Mouse (Mus musculus) limb, embryonic 11.5 days (tissue): ENCODE data around the gene Gatad2b. TPM values are rescaled to one million over a fixed set of nuclear protein-coding genes. Genes with fewer than 3 reads are reported as not detected.

ENCODE experiments used
- ATAC-seq: fragments of 200-750 bp; cut with Nextera tagmentation; 2 replicates; pipeline ENCODE4 v1.8.0; 2017; ENCODE audit warnings: low read depth; ENCODE audit not compliant: insufficient number of reproducible peaks, low FRiP score, low TSS enrichment
- DNase-seq: peaks from one replicate; pipeline ENCODE4 v3.0.0-alpha.2; 2015; ENCODE audit warnings: low spot score
- H3K27ac ChIP-seq: fragments of 300-500 bp; sonication (generic); replicated peaks from 2 replicates; pipeline ENCODE4 v1.5.1; 2014; ENCODE audit warnings: low read depth, mild to moderate bottlenecking, low read length
- H3K27me3 ChIP-seq: fragments of 300-500 bp; sonication (generic); 2 replicates; pipeline ENCODE4 v1.6.1; 2014; ENCODE audit warnings: mild to moderate bottlenecking, low read length, mixed read lengths; ENCODE audit not compliant: control insufficient read depth, insufficient read depth
- H3K36me3 ChIP-seq: fragments of 300-500 bp; sonication (generic); 2 replicates; pipeline ENCODE4 v1.6.1; 2014; ENCODE audit warnings: mild to moderate bottlenecking, low read length, moderate library complexity, mixed read lengths; ENCODE audit not compliant: control insufficient read depth, insufficient read depth
- H3K4me1 ChIP-seq: fragments of 300-500 bp; sonication (generic); 2 replicates; pipeline ENCODE4 v1.6.1; 2014; ENCODE audit warnings: low read length, mixed read lengths; ENCODE audit not compliant: control insufficient read depth, insufficient read depth
- H3K4me2 ChIP-seq: fragments of 300-500 bp; sonication (generic); 2 replicates; pipeline ENCODE4 v1.6.1; 2014; ENCODE audit warnings: low read depth, mild to moderate bottlenecking, moderate library complexity; ENCODE audit not compliant: severe bottlenecking
- H3K4me3 ChIP-seq: fragments of 300-500 bp; sonication (generic); 2 replicates; pipeline ENCODE4 v1.5.1; 2014; ENCODE audit warnings: low read depth, low read length
- H3K9ac ChIP-seq: fragments of 300-500 bp; sonication (generic); 2 replicates; pipeline ENCODE4 v1.6.1; 2014; ENCODE audit warnings: mild to moderate bottlenecking, low read length
- H3K9me3 ChIP-seq: fragments of 300-500 bp; sonication (generic); 2 replicates; pipeline ENCODE4 v1.6.1; 2016; ENCODE audit warnings: low read length; ENCODE audit not compliant: control insufficient read depth
- WGBS: fragments of 180-500 bp; shearing (Covaris S2); extraction: QIAGEN DNeasy Blood & Tissue Kit; methylation state at CpG from one replicate; pipeline ENCODE4 v1.1.7; 2014; 5-methylcytosine and 5-hydroxymethylcytosine counted together
- polyA plus RNA-seq: library from polyadenylated mRNA; unstranded; fragments of >200 nt; fragmentation: Nextera tagmentation; extraction: Ambion mirVana; gene quantifications from 2 replicates; pipeline ENCODE4 v1.2.1, GENCODE M21; 2014

Gatad2b gene
- polyA plus RNA-seq, 1 experiment from 2014 or later, result 16.2 TPM

DNA sequence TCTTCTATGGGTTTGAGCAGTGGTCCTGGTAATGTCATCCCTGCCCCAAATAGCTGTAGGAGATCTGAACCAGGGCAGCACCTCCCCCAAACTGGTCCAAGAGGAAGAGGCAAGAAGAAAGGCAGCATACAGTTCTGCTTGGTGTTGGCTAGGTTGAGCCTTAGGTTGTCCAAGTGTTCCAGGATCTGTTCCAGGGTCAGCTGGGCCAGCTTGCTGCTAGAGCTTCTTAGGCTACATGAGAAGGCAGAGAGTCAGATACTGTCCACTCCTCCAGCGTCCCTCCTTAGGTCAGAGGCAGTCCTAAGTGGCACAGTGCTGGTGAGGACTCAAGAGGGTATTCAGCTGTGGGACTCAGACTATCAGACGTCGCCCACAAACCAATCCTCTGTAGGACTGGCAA is 99.7 kb downstream of the Gatad2b start:
- 93% methylated on average over 3 of the region's 3 CpGs for WGBS
- DNase-seq (no peak), ATAC-seq (no peak)
- no peaks in the 10 kb centered on the region for H3K27me3 ChIP-seq
- peaks cover 23% of the 10 kb centered on the region for H3K4me1 ChIP-seq
- no peak overlapping the region for H3K4me2 ChIP-seq
- H3K9ac ChIP-seq, result no peak overlapping the region
- no peak overlapping the region for H3K27ac ChIP-seq
- peaks cover 28% of the 10 kb centered on the region for H3K36me3 ChIP-seq
- H3K9me3 ChIP-seq, result no peaks in the 10 kb centered on the region
- no peak overlapping the region for H3K4me3 ChIP-seq

DNA sequence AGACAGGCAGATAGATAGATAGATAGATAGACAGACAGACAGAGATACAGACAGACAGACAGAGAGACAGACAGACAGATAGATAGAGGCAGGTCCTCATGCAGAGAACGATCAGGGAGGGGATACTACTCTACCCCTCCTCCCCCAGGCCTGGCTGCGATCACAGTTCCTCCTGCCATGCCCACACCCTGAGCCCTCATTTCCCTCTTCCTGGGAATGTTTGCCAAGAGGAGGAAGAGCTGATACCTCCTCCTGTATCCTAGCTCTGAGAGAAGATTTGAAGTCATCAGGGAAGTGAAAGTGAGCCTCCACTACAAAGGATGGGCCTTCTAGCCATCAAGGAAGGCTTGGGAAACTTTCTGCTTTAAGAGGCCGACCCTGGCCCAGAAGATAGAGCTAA is 102.7 kb downstream of the Gatad2b start:
- Histone ChIP-seq H3K4me3 (no peak overlapping the region), H3K9me3 (no peaks in the 10 kb centered on the region), H3K27me3 (no peaks in the 10 kb centered on the region), H3K4me1 (peaks cover 5% of the 10 kb centered on the region), H3K4me2 (no peak overlapping the region), H3K27ac (no peak overlapping the region), H3K9ac (no peak overlapping the region), H3K36me3 (peaks cover 40% of the 10 kb centered on the region)
- DNase-seq (no peak), ATAC-seq (no peak)
- WGBS, result 87% methylated on average over 3 of the region's 3 CpGs

DNA sequence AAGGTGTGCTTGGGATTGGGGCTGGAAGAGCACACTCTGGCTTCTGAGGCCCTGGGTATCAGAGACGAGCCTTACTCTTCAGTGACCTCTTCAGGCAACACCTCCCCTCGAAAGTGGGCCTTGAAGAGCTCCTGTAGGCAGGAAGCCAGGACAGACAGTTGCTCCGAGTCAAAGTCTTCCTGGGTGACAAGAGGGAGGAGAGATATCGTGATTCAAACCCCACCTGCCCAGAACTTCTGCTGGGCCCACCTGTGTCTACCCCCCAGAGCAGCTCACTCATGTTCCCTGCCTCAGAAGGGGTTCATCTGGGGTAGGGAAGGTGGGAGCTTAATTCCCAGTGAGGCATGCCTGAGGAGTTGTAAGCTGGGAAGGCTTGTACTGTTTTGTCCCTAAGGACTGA is 108.0 kb downstream of the Gatad2b start:
- ATAC-seq, result no peak
- Histone ChIP-seq H3K4me1 (no peaks in the 10 kb centered on the region), H3K9ac (no peak overlapping the region), H3K4me2 (no peak overlapping the region), H3K9me3 (no peaks in the 10 kb centered on the region), H3K27ac (no peak overlapping the region), H3K4me3 (no peak overlapping the region), H3K27me3 (no peaks in the 10 kb centered on the region), H3K36me3 (peaks cover 39% of the 10 kb centered on the region)
- WGBS, result 81% methylated on average over 4 of the region's 4 CpGs
- DNase-seq, result no peak

DNA sequence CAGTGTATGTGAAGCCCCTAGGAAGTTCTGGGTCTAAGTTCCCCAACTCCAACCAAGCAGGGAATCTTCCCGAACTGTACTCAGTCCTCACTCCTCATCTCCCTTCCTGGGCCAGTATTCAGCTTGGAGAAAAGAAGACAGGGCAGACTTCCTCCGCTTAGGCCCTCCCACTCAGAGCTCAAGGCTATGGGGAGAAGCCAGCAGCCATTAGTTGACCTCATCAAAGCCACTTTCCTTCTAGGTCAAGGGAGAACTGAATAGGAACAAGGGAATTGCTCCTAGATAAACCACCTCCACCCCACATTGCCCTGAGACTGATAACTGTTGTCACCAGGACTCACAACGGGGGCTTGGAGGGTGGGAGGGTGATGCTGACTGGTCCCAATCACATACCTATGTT is 111.1 kb downstream of the Gatad2b start:
- Histone ChIP-seq H3K36me3 (peaks cover 40% of the 10 kb centered on the region), H3K9me3 (no peaks in the 10 kb centered on the region), H3K27ac (no peak overlapping the region), H3K9ac (no peak overlapping the region), H3K27me3 (no peaks in the 10 kb centered on the region), H3K4me1 (no peaks in the 10 kb centered on the region), H3K4me3 (no peak overlapping the region), H3K4me2 (no peak overlapping the region)
- DNase-seq (no peak), ATAC-seq (no peak)
- 93% methylated on average over 3 of the region's 3 CpGs for WGBS

DNA sequence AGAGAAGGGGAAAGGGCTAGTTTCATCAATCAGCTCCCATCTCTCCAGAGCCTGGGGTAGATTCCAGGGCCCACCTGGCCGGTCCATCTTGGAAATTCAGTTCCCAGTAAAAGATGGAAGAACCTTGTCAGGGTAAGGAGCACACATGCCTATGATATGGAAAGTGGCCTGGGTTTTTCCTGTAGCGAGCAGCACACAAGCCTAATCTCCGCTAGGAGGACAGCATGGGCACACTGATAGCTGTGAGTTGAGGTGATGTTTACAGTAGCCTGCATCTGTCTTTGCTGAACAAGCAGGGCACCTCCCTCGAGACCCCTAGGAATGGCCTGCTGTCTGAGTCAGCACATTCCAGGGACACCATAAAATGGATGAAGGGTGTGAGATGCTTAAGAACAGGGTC is 111.6 kb downstream of the Gatad2b start:
- DNase-seq, result no peak
- H3K27me3 ChIP-seq, result no peaks in the 10 kb centered on the region
- no peak overlapping the region for H3K27ac ChIP-seq
- no peak for ATAC-seq
- no peak overlapping the region for H3K9ac ChIP-seq
- H3K9me3 ChIP-seq, result no peaks in the 10 kb centered on the region
- WGBS, result 77% methylated on average over 4 of the region's 4 CpGs
- H3K4me2 ChIP-seq, result no peak overlapping the region
- no peak overlapping the region for H3K4me3 ChIP-seq
- H3K36me3 ChIP-seq, result peaks cover 36% of the 10 kb centered on the region
- no peaks in the 10 kb centered on the region for H3K4me1 ChIP-seq

DNA sequence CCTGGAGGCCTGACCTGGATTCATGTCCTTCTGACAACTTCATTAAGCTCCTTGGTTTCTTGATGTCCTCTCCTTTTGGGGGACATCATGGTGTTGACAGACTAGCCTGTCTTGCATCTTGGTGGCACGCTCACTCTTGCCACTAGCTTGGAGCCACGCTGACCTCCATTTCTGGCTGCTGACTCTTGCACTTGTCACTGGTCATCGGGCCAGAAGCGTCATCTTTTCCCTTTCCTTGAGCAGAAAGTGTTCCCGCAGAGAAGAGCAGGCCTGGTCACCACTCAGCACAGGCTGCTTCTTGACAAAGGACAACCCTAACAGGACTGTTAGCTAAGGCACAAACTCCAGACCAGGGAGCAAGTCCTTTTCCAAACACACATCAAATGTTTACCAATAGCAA is 113.4 kb downstream of the Gatad2b start:
- no peak overlapping the region for H3K9ac ChIP-seq
- WGBS, result 94% methylated on average over 5 of the region's 5 CpGs
- peaks cover 31% of the 10 kb centered on the region for H3K36me3 ChIP-seq

DNA sequence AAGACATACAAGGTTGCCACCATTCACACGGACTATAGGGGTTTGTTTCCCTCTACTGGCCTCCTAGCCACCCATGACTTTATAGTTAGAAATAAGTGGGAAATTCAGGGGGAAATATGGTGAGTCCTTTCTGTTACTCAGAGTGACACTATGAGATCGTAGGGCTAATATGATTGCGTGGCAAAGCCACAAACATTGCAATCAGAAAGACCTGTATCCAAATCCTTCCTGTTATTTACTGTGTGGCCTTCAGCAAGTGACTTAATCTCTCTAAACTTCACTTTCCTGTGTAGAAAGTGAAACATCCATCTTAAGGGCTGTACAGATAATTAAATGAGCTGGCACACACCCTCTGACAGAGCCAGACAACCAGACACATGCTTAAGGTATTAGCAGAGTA is 115.7 kb downstream of the Gatad2b start:
- no peak overlapping the region for H3K4me3 ChIP-seq
- WGBS, result 94% methylated on average over 3 of the region's 3 CpGs
- H3K27me3 ChIP-seq, result no peaks in the 10 kb centered on the region
- ATAC-seq (no peak), DNase-seq (no peak)
- no peaks in the 10 kb centered on the region for H3K4me1 ChIP-seq
- no peak overlapping the region for H3K4me2 ChIP-seq
- no peak overlapping the region for H3K9ac ChIP-seq
- H3K36me3 ChIP-seq, result peaks cover 24% of the 10 kb centered on the region
- H3K9me3 ChIP-seq, result no peaks in the 10 kb centered on the region
- no peak overlapping the region for H3K27ac ChIP-seq

More for the DNA sequence above, 113.4 kb downstream of the Gatad2b start:
- no peak for DNase-seq
- Histone ChIP-seq H3K4me3 (no peak overlapping the region), H3K27ac (no peak overlapping the region), H3K27me3 (no peaks in the 10 kb centered on the region), H3K4me1 (no peaks in the 10 kb centered on the region), H3K9me3 (no peaks in the 10 kb centered on the region), H3K4me2 (no peak overlapping the region)
- no peak for ATAC-seq

DNA sequence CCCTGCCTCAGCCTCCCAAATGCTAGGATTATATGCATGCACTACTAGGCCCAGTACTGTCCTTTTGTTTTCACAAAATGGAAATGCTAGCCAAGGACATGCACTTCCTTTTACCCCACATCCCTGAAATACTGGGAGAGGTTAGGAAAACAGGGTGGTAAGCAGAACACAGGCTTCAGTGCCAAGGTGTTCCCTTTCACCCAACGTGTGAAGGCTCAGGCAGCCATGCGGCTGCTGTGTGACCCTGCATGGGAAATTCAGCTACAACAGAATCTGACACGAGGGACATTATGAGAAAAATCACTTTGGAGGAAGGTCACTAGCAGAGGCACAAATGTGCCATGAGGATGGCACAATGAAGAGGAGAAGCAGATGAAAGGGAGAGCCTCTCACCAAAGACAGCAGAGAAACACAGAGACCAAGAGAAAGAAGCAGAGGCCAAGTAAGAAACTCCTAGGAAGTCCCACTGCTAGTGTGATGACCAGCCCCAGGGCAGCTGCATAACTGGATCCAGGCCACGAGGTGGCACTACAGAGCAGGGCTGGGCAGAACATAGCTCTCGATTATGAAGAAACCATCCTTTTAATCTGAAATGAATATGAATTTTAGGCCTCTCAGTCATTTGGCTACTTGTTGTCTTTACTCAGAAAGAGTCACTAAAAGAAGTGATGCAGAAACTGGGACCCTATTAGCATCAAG is 119.5 kb downstream of the Gatad2b start:
- ATAC-seq (no peak), DNase-seq (peak; percentile 81)
- peaks cover 14% of the 10 kb centered on the region for H3K36me3 ChIP-seq
- H3K27me3 ChIP-seq, result no peaks in the 10 kb centered on the region
- H3K27ac ChIP-seq, result no peak overlapping the region
- H3K4me1 ChIP-seq, result no peaks in the 10 kb centered on the region
- no peak overlapping the region for H3K4me3 ChIP-seq
- WGBS, result 51% methylated on average over 5 of the region's 5 CpGs
- no peak overlapping the region for H3K9ac ChIP-seq
- no peaks in the 10 kb centered on the region for H3K9me3 ChIP-seq
- no peak overlapping the region for H3K4me2 ChIP-seq

DNA sequence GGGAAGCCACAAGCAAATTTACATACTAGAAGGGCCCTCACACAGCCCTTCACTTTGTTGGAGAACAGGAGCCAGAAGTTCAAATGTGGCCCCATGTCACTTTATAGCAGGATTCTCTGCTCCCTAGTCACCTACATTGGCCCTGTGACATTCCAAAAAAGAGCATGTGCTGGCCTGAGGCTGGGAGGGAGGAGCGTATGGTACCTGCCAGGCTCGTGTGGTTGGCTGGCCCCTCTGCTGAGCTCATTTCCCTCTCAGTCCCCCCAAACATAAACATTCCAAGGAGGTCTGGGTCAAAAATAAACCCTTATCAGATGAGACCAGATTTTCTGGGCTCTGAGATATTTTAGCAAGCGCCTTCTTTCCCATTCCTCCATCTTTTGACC is 120.0 kb downstream of the Gatad2b start:
- Histone ChIP-seq H3K4me2 (no peak overlapping the region), H3K27ac (no peak overlapping the region), H3K36me3 (peaks cover 13% of the 10 kb centered on the region), H3K4me1 (no peaks in the 10 kb centered on the region), H3K9me3 (no peaks in the 10 kb centered on the region), H3K9ac (no peak overlapping the region), H3K4me3 (no peak overlapping the region), H3K27me3 (no peaks in the 10 kb centered on the region)
- 64% methylated on average over 3 of the region's 3 CpGs for WGBS
- ATAC-seq, result no peak
- DNase-seq, result no peak
